Mouse (Mus musculus): ENCODE measurements at regions not wholly inside any gene's neighbourhood (a gene's known extent, or its start where the extent isn't known, plus 50 kb on each side); places are given as distances from the start of the nearest gene placed in this dataset.

DNA sequence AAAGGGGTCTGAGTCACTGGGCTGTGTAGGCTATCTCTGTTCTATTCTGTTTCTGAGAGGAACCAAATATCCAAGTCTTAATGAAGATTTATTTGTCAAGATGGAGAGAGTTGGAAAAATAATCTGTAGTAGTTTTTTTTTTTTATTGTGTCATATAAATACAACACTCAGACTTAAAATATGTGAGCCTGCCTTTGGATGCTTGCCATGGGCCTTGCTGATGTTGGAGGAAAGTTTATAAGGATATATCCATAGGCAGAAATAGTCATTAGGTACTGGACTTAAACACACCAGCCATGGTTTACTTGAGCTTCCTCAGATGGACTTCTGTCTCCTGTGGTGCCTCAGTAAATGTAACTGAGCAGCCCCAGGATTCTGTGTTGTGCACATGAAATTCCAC is 635.8 kb upstream of the Adgrl2 start:
- DNase-seq (ENCODE audit: low spot score) = no peak

- DNase-seq (ENCODE audit: low spot score) = no peak
These were observed 635.1 kb upstream of the Adgrl2 start for GRCm38 (mm10) chr3:149625497-149625896.

DNA sequence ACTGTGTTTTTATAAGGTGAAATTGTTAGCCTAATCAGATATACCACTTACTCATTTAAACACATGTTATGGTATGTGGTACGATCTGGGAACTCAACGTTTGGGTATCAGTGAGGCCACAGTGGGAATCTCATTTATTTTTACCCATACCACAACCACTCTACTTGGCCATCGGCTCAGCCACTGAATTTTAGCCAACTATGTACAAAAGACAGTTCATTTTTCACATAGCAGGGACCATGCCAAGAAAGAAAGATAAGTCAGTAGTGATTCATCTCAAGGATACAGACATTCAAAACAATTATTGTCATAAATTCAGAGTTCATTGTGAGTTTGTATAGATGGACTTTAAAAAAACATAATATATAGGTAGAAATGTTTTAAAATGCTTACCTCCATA is 634.7 kb upstream of the Adgrl2 start:
- no peak for DNase-seq (ENCODE audit: low spot score)

DNA sequence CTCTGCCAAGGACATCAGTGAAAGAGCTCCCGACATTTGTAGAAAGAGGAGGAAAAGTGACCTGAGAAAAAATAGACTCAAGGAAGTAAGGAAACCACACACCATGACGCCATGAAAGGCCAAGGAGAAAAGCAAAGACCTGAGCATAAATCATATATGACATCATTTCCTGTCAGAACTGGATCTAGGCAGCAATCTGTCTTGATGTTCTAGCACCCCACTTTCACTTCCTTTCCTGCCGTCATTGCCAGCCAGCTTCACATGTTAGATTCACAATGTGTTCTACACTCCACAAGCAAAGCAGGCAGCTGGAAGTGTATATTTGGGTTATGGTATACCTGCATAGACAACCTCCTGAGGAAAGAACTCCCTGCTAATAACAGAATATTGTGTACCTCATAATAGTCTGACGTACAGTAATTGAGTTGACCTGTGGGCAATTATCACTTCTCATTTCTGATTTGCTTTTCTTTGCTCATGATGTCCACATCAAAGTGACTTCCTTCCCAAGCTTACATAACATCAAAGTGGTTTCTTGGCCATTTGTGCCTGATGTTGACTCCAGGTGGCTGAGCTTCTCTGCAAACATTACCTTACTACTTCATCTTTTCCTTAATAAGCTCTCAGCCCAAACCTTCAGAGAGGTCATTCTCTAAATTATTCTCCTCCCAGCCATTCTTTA is 633.6 kb upstream of the Adgrl2 start:
- DNase-seq (ENCODE audit: low spot score) = no peak

DNA sequence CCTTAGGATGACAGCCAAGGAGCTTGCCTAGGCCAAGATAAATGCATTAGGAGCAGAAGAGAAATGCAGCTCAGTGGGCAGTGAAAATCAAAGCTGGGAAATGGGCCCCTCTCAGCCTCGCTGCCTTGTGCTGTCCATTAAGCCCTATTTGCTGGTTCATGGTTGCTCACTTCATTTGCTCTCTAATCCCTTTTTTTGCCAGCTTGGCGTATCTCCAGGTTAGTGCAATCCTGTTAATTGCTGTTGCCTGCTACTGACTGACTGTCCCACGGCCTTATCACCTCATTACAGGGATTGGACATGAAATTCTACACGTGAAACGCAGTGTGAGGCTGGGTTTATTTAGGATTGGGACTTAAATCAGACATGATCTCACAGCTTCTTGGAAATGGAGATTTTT is 613.5 kb upstream of the Adgrl2 start:
- DNase-seq (ENCODE audit: low spot score) = no peak

GRCm38 (mm10) chr3:149601276-149601675 is 610.9 kb upstream of the Adgrl2 start:
- no peak for DNase-seq (ENCODE audit: low spot score)

GRCm38 (mm10) chr3:149594470-149594869 is 604.1 kb upstream of the Adgrl2 start:
- no peak for DNase-seq (ENCODE audit: low spot score)

- DNase-seq (ENCODE audit: low spot score) = no peak
These were observed 595.4 kb upstream of the Adgrl2 start for GRCm38 (mm10) chr3:149585769-149586168.

DNA sequence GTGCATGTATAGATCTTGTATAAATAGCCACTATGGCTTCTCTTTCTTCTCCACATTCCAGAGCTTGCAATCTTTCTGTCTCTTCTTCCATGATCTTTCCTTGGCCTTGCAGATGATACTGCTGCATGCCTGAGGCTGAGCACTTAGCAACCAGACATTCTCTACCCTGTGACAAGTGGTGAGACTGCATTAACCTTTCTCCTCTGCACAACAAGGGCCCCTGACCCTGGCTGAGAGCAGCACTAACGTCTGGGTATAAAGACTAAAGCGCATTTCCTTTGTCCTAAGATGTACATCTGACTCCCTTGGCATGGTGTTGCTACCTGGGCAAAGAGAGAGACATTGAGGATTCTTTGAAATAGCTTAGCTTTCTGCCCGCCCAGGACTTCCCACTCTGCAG is 590.8 kb upstream of the Adgrl2 start:
- no peak for DNase-seq (ENCODE audit: low spot score)

- no peak for DNase-seq (ENCODE audit: low spot score)
These were observed 585.3 kb upstream of the Adgrl2 start for GRCm38 (mm10) chr3:149575678-149576077.

GRCm38 (mm10) chr3:149566853-149567252 is 576.5 kb upstream of the Adgrl2 start:
- DNase-seq (ENCODE audit: low spot score) = no peak

GRCm38 (mm10) chr3:149550231-149550951 is 560.0 kb upstream of the Adgrl2 start:
- DNase-seq (ENCODE audit: low spot score) = no peak

GRCm38 (mm10) chr3:149547045-149547444 is 556.7 kb upstream of the Adgrl2 start:
- DNase-seq (ENCODE audit: low spot score) = no peak

GRCm38 (mm10) chr3:149546256-149546655 is 555.9 kb upstream of the Adgrl2 start:
- DNase-seq (ENCODE audit: low spot score) = no peak

DNA sequence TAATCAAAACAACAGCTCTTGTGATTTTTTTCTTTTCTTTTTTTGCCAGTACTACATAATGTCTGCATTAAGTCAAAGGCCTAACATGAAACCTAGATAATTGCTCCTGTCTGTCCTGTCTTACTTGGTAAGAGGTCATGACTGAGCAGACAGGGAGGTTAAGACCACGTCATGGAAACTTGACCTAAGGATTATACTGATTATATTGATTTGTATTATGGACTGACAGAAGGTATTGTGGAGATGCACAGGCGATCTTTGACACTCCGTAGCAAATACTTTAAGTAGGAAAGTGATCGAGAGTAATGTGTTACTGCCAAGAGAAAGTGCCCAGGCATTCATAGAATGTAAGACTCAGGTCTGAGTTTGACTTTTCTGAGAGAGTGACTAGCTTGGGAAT is 543.8 kb upstream of the Adgrl2 start:
- no peak for DNase-seq (ENCODE audit: low spot score)

DNA sequence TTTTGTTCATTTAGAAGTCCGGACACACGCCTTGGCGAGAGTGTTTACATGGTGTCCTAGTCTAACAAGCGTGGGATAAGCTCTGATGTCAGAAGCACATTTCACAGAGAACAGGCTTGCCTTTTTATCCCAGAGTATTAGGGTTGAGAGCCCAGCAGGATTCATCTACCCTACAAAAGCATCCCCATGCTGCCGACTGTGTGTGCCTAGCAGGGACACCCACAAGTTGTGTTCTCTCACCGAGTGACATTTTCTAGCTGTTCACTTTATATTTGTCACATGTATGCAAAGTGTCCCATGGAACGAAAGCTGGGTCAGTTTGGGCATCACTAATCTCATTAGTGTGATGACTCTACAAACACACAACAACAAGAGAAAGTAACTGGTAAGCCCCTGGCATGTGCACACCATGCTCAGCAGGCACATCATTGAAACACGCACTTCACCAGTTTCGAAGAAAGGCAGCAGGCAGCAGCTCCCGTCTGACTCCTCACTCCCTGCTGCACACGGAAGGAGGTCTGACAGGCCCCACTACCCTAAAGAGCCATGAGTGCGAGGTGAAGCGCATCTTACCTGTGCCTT is 539.8 kb upstream of the Adgrl2 start:
- DNase-seq (ENCODE audit: low spot score) = no peak

DNA sequence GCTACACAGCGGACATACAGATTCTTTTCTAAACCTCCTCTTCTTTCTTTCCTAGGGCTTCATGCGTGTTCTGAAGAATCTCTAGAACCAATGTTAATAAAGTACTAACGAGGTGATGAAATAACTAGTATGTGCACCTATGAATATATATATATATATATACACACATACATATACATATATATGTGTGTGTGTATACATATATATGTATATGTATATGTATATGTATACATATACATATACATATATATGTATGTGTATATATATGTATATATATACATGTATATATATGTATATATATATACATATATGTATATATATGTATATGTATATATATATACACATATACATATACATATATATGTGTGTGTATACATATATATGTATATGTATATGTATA is 536.2 kb upstream of the Adgrl2 start:
- no peak for DNase-seq (ENCODE audit: low spot score)

- no peak for DNase-seq (ENCODE audit: low spot score)
These were observed 529.2 kb upstream of the Adgrl2 start for GRCm38 (mm10) chr3:149519575-149519929.

- DNase-seq (ENCODE audit: low spot score) = no peak
These were observed 528.7 kb upstream of the Adgrl2 start for GRCm38 (mm10) chr3:149518928-149519574.

GRCm38 (mm10) chr3:149517537-149517936 is 527.2 kb upstream of the Adgrl2 start:
- no peak for DNase-seq (ENCODE audit: low spot score)

- no peak for DNase-seq (ENCODE audit: low spot score)
These were observed 518.8 kb upstream of the Adgrl2 start for GRCm38 (mm10) chr3:149509178-149509577.

DNA sequence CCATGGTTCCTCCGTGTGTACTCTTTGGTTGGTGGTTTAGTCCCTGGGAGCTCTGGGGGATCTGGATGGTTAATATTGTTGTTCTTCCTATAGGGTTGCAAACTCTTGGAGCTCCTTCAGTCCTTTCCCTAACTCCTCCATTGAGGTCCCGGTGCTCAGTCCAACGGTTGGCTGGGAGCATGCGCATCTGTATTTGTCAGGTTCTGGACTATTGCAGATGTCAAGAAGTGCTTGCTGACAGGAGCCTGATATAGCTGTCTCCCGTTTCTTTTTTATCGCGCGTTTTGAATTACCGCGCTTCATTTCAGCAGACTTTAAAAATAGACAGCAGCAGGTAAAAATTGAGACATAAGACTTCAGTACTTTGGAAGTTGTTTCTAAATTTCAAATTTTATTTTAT is 518.3 kb upstream of the Adgrl2 start:
- DNase-seq (ENCODE audit: low spot score) = no peak

GRCm38 (mm10) chr3:149505692-149506091 is 515.3 kb upstream of the Adgrl2 start:
- no peak for DNase-seq (ENCODE audit: low spot score)
